ENCODE assay signal across 14 mouse cellular contexts in genomic region chr17:5466736-5467135, GRCm38 (mm10). TPM values are rescaled to one million over a fixed set of nuclear protein-coding genes. Genes with fewer than 3 reads are reported as not detected.
"Had no signal": no experiment of that assay in that cellular context is flagged by ENCODE, and none has a peak within 500 bp of the region (broad histone marks: within the 10 kb centered on the region; RNA-seq: fewer than 3 reads in every experiment).

No protein-coding gene starts in this region.

- ATAC-seq: inflammation-experienced regulatory T-cells, adult 6 months; intestine, postnatal 0 days; lung, postnatal 0 days; midbrain, embryonic 13.5 days had no signal

- H3K27ac ChIP-seq: limb, embryonic 13.5 days; liver, embryonic 15.5 days; midbrain, embryonic 13.5 days; stomach, postnatal 0 days had no signal

- DNase-seq: layer of hippocampus, adult 9-11 months; layer of hippocampus, postnatal 36 days; left cerebral cortex, postnatal 4 days; lung, adult 2 months; lung, postnatal 36 days; right cerebral cortex, postnatal 14 days; thymus, postnatal 4 days had no signal

- H3K4me1 ChIP-seq: limb, embryonic 13.5 days; liver, embryonic 15.5 days; midbrain, embryonic 13.5 days had no signal

- H3K9me3 ChIP-seq: limb, embryonic 13.5 days; liver, embryonic 15.5 days; midbrain, embryonic 13.5 days had no signal

- H3K4me3 ChIP-seq: limb, embryonic 13.5 days; liver, embryonic 15.5 days; midbrain, embryonic 13.5 days had no signal

- H3K4me2 ChIP-seq: limb, embryonic 13.5 days; liver, embryonic 15.5 days; midbrain, embryonic 13.5 days had no signal

- H3K9ac ChIP-seq: limb, embryonic 13.5 days; liver, embryonic 15.5 days; midbrain, embryonic 13.5 days had no signal

- H3K36me3 ChIP-seq: limb, embryonic 13.5 days; liver, embryonic 15.5 days; midbrain, embryonic 13.5 days had no signal

- H3K27me3 ChIP-seq: limb, embryonic 13.5 days; midbrain, embryonic 13.5 days had no signal

RNA-seq across cellular contexts. Expression of gene Ldhal6b, which starts 48.2 kb away (rescaled TPM):
- polyA plus RNA-seq: inflammation-experienced regulatory T-cells, adult 6 months; intestine, postnatal 0 days; limb, embryonic 13.5 days; liver, embryonic 15.5 days; lung, postnatal 0 days; midbrain, embryonic 13.5 days; stomach, postnatal 0 days had no signal
